ENCODE assay signal across 8 mouse cellular contexts in the genomic region with DNA sequence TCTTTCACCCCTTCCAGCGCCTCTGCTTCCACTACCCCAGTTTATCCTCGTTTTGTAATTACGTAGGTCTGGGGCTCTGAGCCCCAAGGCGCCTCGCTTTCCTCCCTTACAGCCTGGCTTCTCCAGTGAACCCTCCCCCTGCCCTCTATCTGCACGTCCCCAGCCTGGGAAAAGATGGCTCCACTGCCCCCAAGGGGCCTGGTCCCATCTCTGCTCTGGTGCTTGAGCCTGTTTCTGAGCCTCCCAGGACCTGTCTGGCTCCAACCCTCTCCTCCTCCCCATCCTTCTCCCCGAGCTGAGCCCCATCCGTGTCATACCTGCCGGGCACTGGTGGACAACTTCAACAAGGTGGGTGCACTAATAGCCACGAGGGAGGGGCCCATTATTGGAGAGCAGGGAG. TPM values are rescaled to one million over a fixed set of nuclear protein-coding genes. Genes with fewer than 3 reads are reported as not detected.
DNase-seq lines count a peak whose midpoint lies in the region; ATAC-seq and TF ChIP-seq lines count a peak whose summit lies in the region.

No protein-coding gene starts in this region.

- no peaks in the 10 kb centered on the region for H3K9me3 ChIP-seq in embryonic facial prominence, embryonic 13.5 days
- H3K9me3 ChIP-seq in hindbrain, embryonic 14.5 days (ENCODE audit: control insufficient read depth, low read length) = no peaks in the 10 kb centered on the region
- H3K9me3 ChIP-seq in stomach, postnatal 0 days (ENCODE audit: control insufficient read depth, low read length) = no peaks in the 10 kb centered on the region

- ATAC-seq in embryonic facial prominence, embryonic 13.5 days (ENCODE audit: insufficient number of reproducible peaks, insufficient read depth, low FRiP score, low TSS enrichment, low read depth) = no peak
- ATAC-seq in hindbrain, embryonic 14.5 days (ENCODE audit: low FRiP score) = peak; percentile 46
- no peak for ATAC-seq in stomach, postnatal 0 days (ENCODE audit: low FRiP score, low TSS enrichment)

- no peaks in the 10 kb centered on the region for H3K36me3 ChIP-seq in heart, adult 2 months (ENCODE audit: control insufficient read depth, insufficient read depth, low read length)
- no peaks in the 10 kb centered on the region for H3K36me3 ChIP-seq in embryonic facial prominence, embryonic 13.5 days
- peaks cover 30% of the 10 kb centered on the region for H3K36me3 ChIP-seq in hindbrain, embryonic 14.5 days (replicated peaks; ENCODE audit: control insufficient read depth, insufficient read depth)
- no peaks in the 10 kb centered on the region for H3K36me3 ChIP-seq in stomach, postnatal 0 days (ENCODE audit: control insufficient read depth, insufficient read depth, low read length)

- peak overlapping the region; percentile 88 for H3K27ac ChIP-seq in heart, adult 2 months
- 0 out of 2 replicates have a peak overlapping the region, but pooled peaks have one; percentile 7 for H3K27ac ChIP-seq in embryonic facial prominence, embryonic 13.5 days
- peak overlapping the region; percentile 89 for H3K27ac ChIP-seq in hindbrain, embryonic 14.5 days
- peak overlapping the region; percentile 70 for H3K27ac ChIP-seq in stomach, postnatal 0 days (replicated peaks)

- DNase-seq in heart, adult 2 months = peak in 1 of 2 experiments; percentile 52
- no peak for DNase-seq in heart, adult 8-10 months (ENCODE audit: low spot score)
- DNase-seq in MN1 (ENCODE audit: low spot score) = peak; percentile 70
- DNase-seq in hindbrain, embryonic 14.5 days (ENCODE audit: low spot score) = peak; percentile 58
- DNase-seq in lung, postnatal 4 days = peak; percentile 36 to 37
- no peak for DNase-seq in stomach, postnatal 0 days (ENCODE audit: low spot score)
- no peak for DNase-seq in left cerebral cortex, postnatal 10 days (ENCODE audit: extremely low spot score in 1 of 2, low spot score in 2 of 2)

- no peaks in the 10 kb centered on the region for H3K79me2 ChIP-seq in heart, adult 2 months (replicated peaks; ENCODE audit: control insufficient read depth, insufficient read depth, low read length)

- TF ChIP-seq POLR2A in heart, adult 2 months (IDR thresholded peaks at IDR 0.05; ENCODE audit: insufficient read depth, low read depth, low read length) = no peak

- intact Hi-C loops in heart, adult 2 months (cut with DNase I) = loop anchor here (1.0 to 5.0 kb wide), 4 partner anchors 41 to 214 kb away; a partner anchor contains a TSS
- intact Hi-C loops in left cerebral cortex, postnatal 10 days (cut with DNase I) = no loop called here

- peak overlapping the region; percentile 46 for H3K9ac ChIP-seq in heart, adult 2 months (ENCODE audit: low read depth, low read length)
- H3K9ac ChIP-seq in embryonic facial prominence, embryonic 13.5 days = peak overlapping the region; percentile 69
- H3K9ac ChIP-seq in hindbrain, embryonic 14.5 days = peak overlapping the region; percentile 93
- peak overlapping the region; percentile 60 for H3K9ac ChIP-seq in stomach, postnatal 0 days (ENCODE audit: low read length)

- H3K4me2 ChIP-seq in embryonic facial prominence, embryonic 13.5 days = peak overlapping the region; percentile 74
- H3K4me2 ChIP-seq in hindbrain, embryonic 14.5 days (replicated peaks) = peak overlapping the region; percentile 70
- H3K4me2 ChIP-seq in stomach, postnatal 0 days (replicated peaks; ENCODE audit: low read depth) = peak overlapping the region; percentile 77

- H3K4me3 ChIP-seq in heart, adult 2 months = peak overlapping the region; percentile 62
- H3K4me3 ChIP-seq in embryonic facial prominence, embryonic 13.5 days = peak overlapping the region; percentile 39
- peak overlapping the region; percentile 66 for H3K4me3 ChIP-seq in hindbrain, embryonic 14.5 days (replicated peaks; ENCODE audit: low read length)
- H3K4me3 ChIP-seq in stomach, postnatal 0 days (ENCODE audit: low read depth, low read length) = peak overlapping the region; percentile 47

- TF ChIP-seq CTCF in heart, adult 2 months (IDR thresholded peaks at IDR 0.05) = no peak
- peak; percentile 29 for TF ChIP-seq CTCF in stomach, postnatal 0 days (IDR thresholded peaks at IDR 0.05; ENCODE audit: low read depth)

- WGBS in heart, adult 2 months = 10% methylated on average over 10 of the region's 10 CpGs
- WGBS in embryonic facial prominence, embryonic 13.5 days = 15% methylated on average over 10 of the region's 10 CpGs
- WGBS in hindbrain, embryonic 14.5 days = 9% methylated on average over 10 of the region's 10 CpGs
- WGBS in stomach, postnatal 0 days = 12% methylated on average over 10 of the region's 10 CpGs

- no peak for TF ChIP-seq EP300 in heart, adult 2 months (IDR thresholded peaks at IDR 0.05; ENCODE audit: insufficient read depth, low read depth, low read length)
- TF ChIP-seq EP300 in stomach, postnatal 0 days (optimal IDR thresholded peaks at IDR 0.05) = no peak

- H3K4me1 ChIP-seq in heart, adult 2 months (ENCODE audit: control insufficient read depth, insufficient read depth, low read length) = peaks cover 3% of the 10 kb centered on the region
- H3K4me1 ChIP-seq in embryonic facial prominence, embryonic 13.5 days = peaks cover 35% of the 10 kb centered on the region
- H3K4me1 ChIP-seq in hindbrain, embryonic 14.5 days (replicated peaks; ENCODE audit: control insufficient read depth, insufficient read depth, low read length) = peaks cover 31% of the 10 kb centered on the region
- H3K4me1 ChIP-seq in stomach, postnatal 0 days (replicated peaks; ENCODE audit: control insufficient read depth, insufficient read depth) = 0 out of 2 replicates have a peak, but pooled peaks cover 2% of the 10 kb centered on the region

- no peaks in the 10 kb centered on the region for H3K27me3 ChIP-seq in heart, adult 2 months (ENCODE audit: control insufficient read depth, insufficient read depth, low read length)
- H3K27me3 ChIP-seq in embryonic facial prominence, embryonic 13.5 days = peaks cover 48% of the 10 kb centered on the region
- no peaks in the 10 kb centered on the region; the same call in none of the 2 replicates for H3K27me3 ChIP-seq in hindbrain, embryonic 14.5 days (ENCODE audit: control insufficient read depth, insufficient read depth, low read length)
- H3K27me3 ChIP-seq in stomach, postnatal 0 days (ENCODE audit: control insufficient read depth, insufficient read depth, low read length) = no peaks in the 10 kb centered on the region

RNA-seq across cellular contexts. Expression of a gene that starts 0.6 kb away (rescaled TPM):
- total RNA-seq in heart, adult 2 months (2021) = 10 to 100 TPM; 53.0 to 56.7 TPM
- polyA plus RNA-seq in heart, adult 2 months (2012; rRNA removed) = 32.4 and 41.4 TPM in 2 replicates
- total RNA-seq in heart, adult 8-10 months (2022) = 10 to 100 TPM; 53.9 to 63.4 (median 59.2) TPM
- 13.9 and 14.6 TPM in 2 replicates for polyA plus RNA-seq in embryonic facial prominence, embryonic 13.5 days (2015; fragmentation: Nextera tagmentation; extraction: Ambion mirVana)
- polyA plus RNA-seq in hindbrain, embryonic 14.5 days (2014; fragmentation: Nextera tagmentation; extraction: Ambion mirVana) = 61.5 and 69.9 TPM in 2 replicates
- polyA plus RNA-seq in stomach, postnatal 0 days (2015; fragmentation: Nextera tagmentation; extraction: Ambion mirVana) = 11.1 and 12.1 TPM in 2 replicates
- total RNA-seq in left cerebral cortex, postnatal 10 days (2021) = 10 to 100 TPM; 87.4 to 88.4 TPM

RNA-seq across cellular contexts. Expression of a gene that starts 12.5 kb away (rescaled TPM):
- total RNA-seq in heart, adult 2 months (2021) = 1 to 10 TPM; 6.5 to 7.5 TPM
- polyA plus RNA-seq in heart, adult 2 months (2012; rRNA removed) = 12.1 and 13.6 TPM in 2 replicates
- 1 to 10 TPM; 5.6 to 9.9 (median 7.5) TPM for total RNA-seq in heart, adult 8-10 months (2022)
- 7.0 and 7.9 TPM in 2 replicates for polyA plus RNA-seq in embryonic facial prominence, embryonic 13.5 days (2015; fragmentation: Nextera tagmentation; extraction: Ambion mirVana)
- polyA plus RNA-seq in hindbrain, embryonic 14.5 days (2014; fragmentation: Nextera tagmentation; extraction: Ambion mirVana) = 2.4 and 3.0 TPM in 2 replicates
- 70.1 and 73.6 TPM in 2 replicates for polyA plus RNA-seq in stomach, postnatal 0 days (2015; fragmentation: Nextera tagmentation; extraction: Ambion mirVana)
- 1 to 10 TPM; 2.5 to 3.2 TPM for total RNA-seq in left cerebral cortex, postnatal 10 days (2021)

RNA-seq across cellular contexts. Expression of a gene that starts 18.0 kb away (rescaled TPM):
- not detected for total RNA-seq in heart, adult 2 months (2021)
- not detected in 2 replicates for polyA plus RNA-seq in heart, adult 2 months (2012; rRNA removed)
- total RNA-seq in heart, adult 8-10 months (2022) = not detected
- 2.3 and 2.6 TPM in 2 replicates for polyA plus RNA-seq in embryonic facial prominence, embryonic 13.5 days (2015; fragmentation: Nextera tagmentation; extraction: Ambion mirVana)
- 10.5 and 10.7 TPM in 2 replicates for polyA plus RNA-seq in hindbrain, embryonic 14.5 days (2014; fragmentation: Nextera tagmentation; extraction: Ambion mirVana)
- polyA plus RNA-seq in stomach, postnatal 0 days (2015; fragmentation: Nextera tagmentation; extraction: Ambion mirVana) = 0.36 and 0.42 TPM in 2 replicates
- total RNA-seq in left cerebral cortex, postnatal 10 days (2021) = 10 to 100 TPM; 34.1 to 36.0 TPM

RNA-seq across cellular contexts. Expression of a gene that starts 25.4 kb away (rescaled TPM):
- total RNA-seq in heart, adult 2 months (2021) = 1 to 10 TPM in 1 of 2 experiments, under 1 TPM in 1; 0.55 to 1.1 TPM
- polyA plus RNA-seq in heart, adult 2 months (2012; rRNA removed) = 1.2 and 1.9 TPM in 2 replicates
- total RNA-seq in heart, adult 8-10 months (2022) = 1 to 10 TPM in 2 of 4 experiments, under 1 TPM in 2; 0.60 to 2.0 (median 1.1) TPM
- polyA plus RNA-seq in embryonic facial prominence, embryonic 13.5 days (2015; fragmentation: Nextera tagmentation; extraction: Ambion mirVana) = 9.1 and 9.2 TPM in 2 replicates
- polyA plus RNA-seq in hindbrain, embryonic 14.5 days (2014; fragmentation: Nextera tagmentation; extraction: Ambion mirVana) = 0.27 and 0.31 TPM in 2 replicates
- polyA plus RNA-seq in stomach, postnatal 0 days (2015; fragmentation: Nextera tagmentation; extraction: Ambion mirVana) = 25.5 and 30.6 TPM in 2 replicates
- under 1 TPM; 0.55 to 0.66 TPM for total RNA-seq in left cerebral cortex, postnatal 10 days (2021)

RNA-seq across cellular contexts. Expression of a gene that starts 41.4 kb away (rescaled TPM):
- total RNA-seq in heart, adult 2 months (2021) = 10 to 100 TPM; 21.1 to 22.5 TPM
- polyA plus RNA-seq in heart, adult 2 months (2012; rRNA removed) = 43.3 and 57.2 TPM in 2 replicates
- 10 to 100 TPM; 21.0 to 21.4 (median 21.1) TPM for total RNA-seq in heart, adult 8-10 months (2022)
- polyA plus RNA-seq in embryonic facial prominence, embryonic 13.5 days (2015; fragmentation: Nextera tagmentation; extraction: Ambion mirVana) = 82.7 and 93.2 TPM in 2 replicates
- 87.9 and 88.5 TPM in 2 replicates for polyA plus RNA-seq in hindbrain, embryonic 14.5 days (2014; fragmentation: Nextera tagmentation; extraction: Ambion mirVana)
- polyA plus RNA-seq in stomach, postnatal 0 days (2015; fragmentation: Nextera tagmentation; extraction: Ambion mirVana) = 69.2 and 69.6 TPM in 2 replicates
- total RNA-seq in left cerebral cortex, postnatal 10 days (2021) = 10 to 100 TPM; 42.7 to 44.8 TPM

Comparison
In these comparisons a context has a peak if more than half of its experiments do, and no peak if none do; other contexts are left out.
1. DNase-seq: peak in MN1 (single experiment), hindbrain, embryonic 14.5 days (single experiment) and lung, postnatal 4 days (2 of 2); none in heart, adult 8-10 months (single experiment), stomach, postnatal 0 days (single experiment) and left cerebral cortex, postnatal 10 days (0 of 2).
2. H3K27ac ChIP-seq: peak in every context shown above with its lines; median percentile 89 in hindbrain, embryonic 14.5 days; 88 in heart, adult 2 months; 70 in stomach, postnatal 0 days; 7 in embryonic facial prominence, embryonic 13.5 days.
3. Peak in every context shown above with its lines, with median percentiles within 50 percentile points of each other: H3K4me3 ChIP-seq, H3K9ac ChIP-seq and H3K4me2 ChIP-seq.